Mouse (Mus musculus) lung, postnatal 10 days (tissue): ENCODE results near the gene Arl2bp.

Source experiments
- DNase-seq: peaks from one replicate; pipeline ENCODE4 v3.0.0; 2021

The Arl2bp gene

GRCm38 (mm10) chr8:94666456-94667308 is at the start of gene Arl2bp:
TSS of gene Arl2bp (plus strand) at chr8:94666600.
- peak; percentile 98 for DNase-seq

- no peak for DNase-seq
These were observed 41.5 kb upstream of the Arl2bp start for GRCm38 (mm10) chr8:94624885-94625284.

GRCm38 (mm10) chr8:94633564-94634194 is 32.7 kb upstream of the Arl2bp start:
- DNase-seq = no peak

GRCm38 (mm10) chr8:94634211-94634610 is 32.2 kb upstream of the Arl2bp start:
- DNase-seq = no peak

- no peak for DNase-seq
These were observed 25.2 kb upstream of the Arl2bp start for GRCm38 (mm10) chr8:94641183-94641582.

GRCm38 (mm10) chr8:94641938-94642337 is 24.5 kb upstream of the Arl2bp start:
- no peak for DNase-seq

GRCm38 (mm10) chr8:94645202-94645601 is 21.2 kb upstream of the Arl2bp start:
- no peak for DNase-seq

GRCm38 (mm10) chr8:94646165-94646564 is 20.2 kb upstream of the Arl2bp start:
- no peak for DNase-seq

GRCm38 (mm10) chr8:94649496-94649895 is 16.9 kb upstream of the Arl2bp start:
- no peak for DNase-seq

GRCm38 (mm10) chr8:94652951-94653350 is 13.4 kb upstream of the Arl2bp start:
- no peak for DNase-seq

- DNase-seq = no peak
These were observed 11.4 kb upstream of the Arl2bp start for GRCm38 (mm10) chr8:94654994-94655393.

GRCm38 (mm10) chr8:94658031-94658430 is 8.4 kb upstream of the Arl2bp start:
- DNase-seq = no peak

GRCm38 (mm10) chr8:94660418-94660817 is 6.0 kb upstream of the Arl2bp start:
- DNase-seq = no peak

GRCm38 (mm10) chr8:94664722-94665121 is 1.7 kb upstream of the Arl2bp start:
- DNase-seq = no peak

GRCm38 (mm10) chr8:94674384-94674783 is 8.0 kb downstream of the Arl2bp start:
- DNase-seq = peak; percentile 63

- no peak for DNase-seq
These were observed 9.5 kb downstream of the Arl2bp start for GRCm38 (mm10) chr8:94675923-94676322.

GRCm38 (mm10) chr8:94678582-94678981 is 12.2 kb downstream of the Arl2bp start:
- DNase-seq = peak; percentile 78

GRCm38 (mm10) chr8:94680414-94680813 is 14.0 kb downstream of the Arl2bp start:
- no peak for DNase-seq

- DNase-seq = peak; percentile 70
These were observed 16.5 kb downstream of the Arl2bp start for GRCm38 (mm10) chr8:94682732-94683524.

GRCm38 (mm10) chr8:94684287-94684686 is 17.9 kb downstream of the Arl2bp start:
- DNase-seq = no peak

GRCm38 (mm10) chr8:94685953-94686352 is 19.6 kb downstream of the Arl2bp start:
- DNase-seq = no peak

GRCm38 (mm10) chr8:94694701-94695100 is 28.3 kb downstream of the Arl2bp start:
- DNase-seq = no peak

GRCm38 (mm10) chr8:94695341-94695993 is 29.1 kb downstream of the Arl2bp start:
- DNase-seq = no peak
